Mouse (Mus musculus): ENCODE results near the gene Zfp319. TPM values are rescaled to one million over a fixed set of nuclear protein-coding genes. Genes with fewer than 3 reads are reported as not detected.

Gene Zfp319
- polyA plus RNA-seq, 1 experiment from 2014 or later = 0.97 TPM

DNA sequence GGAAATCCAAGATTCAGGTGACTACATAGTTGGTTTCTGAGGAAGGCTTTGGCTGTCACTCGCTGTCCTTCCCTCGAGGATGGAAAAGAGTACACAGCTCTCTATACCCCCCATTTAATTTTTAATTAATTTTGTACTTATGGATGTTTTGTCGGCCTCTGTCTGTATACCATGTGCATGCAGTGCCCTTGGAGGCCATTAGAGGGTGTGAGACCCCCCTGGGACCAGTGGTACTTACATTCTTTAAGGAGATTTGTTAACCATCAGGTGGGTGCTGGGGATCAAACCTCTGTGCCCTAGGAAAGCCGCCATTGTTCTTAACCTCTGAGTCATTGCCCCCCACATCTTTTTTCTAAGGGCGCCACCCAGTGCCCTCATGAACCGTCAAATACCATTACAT, 12.9 kb upstream of the Zfp319 start:
- no peak overlapping the region for H3K27ac ChIP-seq (ENCODE audit: low read depth)
- H3K4me1 ChIP-seq (ENCODE audit: insufficient read depth) = no peaks in the 10 kb centered on the region
- peaks cover 23% of the 10 kb centered on the region for H3K36me3 ChIP-seq (replicated peaks; ENCODE audit: insufficient read depth, low read length)
- peak; percentile 30; the same call in 1 of the 2 replicates for TF ChIP-seq CTCF (IDR thresholded peaks at IDR 0.05; ENCODE audit: low read depth)
- no peak for TF ChIP-seq EP300 (IDR thresholded peaks at IDR 0.05; ENCODE audit: low read depth)
- ATAC-seq (no peak), DNase-seq (no peak)
- 83% methylated on average over 6 of the region's 6 CpGs for WGBS (ENCODE audit: insufficient replicate concordance)
- no peak overlapping the region for H3K4me3 ChIP-seq (ENCODE audit: low read depth, low read length)
- no peak overlapping the region for H3K4me2 ChIP-seq (ENCODE audit: low read depth, low read length)
- no peaks in the 10 kb centered on the region for H3K9me3 ChIP-seq (ENCODE audit: low read length)
- H3K9ac ChIP-seq (replicated peaks) = no peak overlapping the region
- no peaks in the 10 kb centered on the region for H3K27me3 ChIP-seq (ENCODE audit: insufficient read depth, low read length)

DNA sequence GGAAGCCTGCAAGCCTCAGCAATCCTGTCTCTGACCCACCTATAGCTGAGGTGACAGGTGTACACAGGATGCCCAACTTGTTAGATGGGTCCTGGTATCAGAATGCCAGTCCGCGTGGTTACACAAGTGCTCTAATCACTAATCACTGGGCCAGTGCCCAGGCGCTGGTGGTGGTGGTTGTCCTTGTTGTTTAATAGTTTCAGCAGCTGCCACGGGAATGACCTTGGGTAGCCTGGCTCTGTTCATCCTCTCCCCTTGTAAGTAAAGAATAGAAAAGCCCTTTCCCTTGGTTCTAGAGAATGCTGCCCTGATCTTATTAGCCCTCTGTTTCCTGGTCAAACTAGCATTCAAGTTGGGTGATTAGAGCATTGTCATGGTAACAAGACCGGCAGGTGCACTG, 10.0 kb upstream of the Zfp319 start:
- Histone ChIP-seq H3K36me3 (replicated peaks; ENCODE audit: insufficient read depth, low read length) (peaks cover 36% of the 10 kb centered on the region), H3K9ac (replicated peaks) (no peak overlapping the region), H3K4me1 (ENCODE audit: insufficient read depth) (no peaks in the 10 kb centered on the region), H3K27ac (ENCODE audit: low read depth) (no peak overlapping the region), H3K27me3 (ENCODE audit: insufficient read depth, low read length) (no peaks in the 10 kb centered on the region), H3K4me2 (ENCODE audit: low read depth, low read length) (no peak overlapping the region), H3K9me3 (ENCODE audit: low read length) (no peaks in the 10 kb centered on the region), H3K4me3 (ENCODE audit: low read depth, low read length) (no peak overlapping the region)
- DNase-seq (no peak), ATAC-seq (no peak)
- TF ChIP-seq EP300 (IDR thresholded peaks at IDR 0.05; ENCODE audit: low read depth) = no peak
- TF ChIP-seq CTCF (IDR thresholded peaks at IDR 0.05; ENCODE audit: low read depth) = no peak
- WGBS (ENCODE audit: insufficient replicate concordance) = 82% methylated on average over 5 of the region's 5 CpGs

DNA sequence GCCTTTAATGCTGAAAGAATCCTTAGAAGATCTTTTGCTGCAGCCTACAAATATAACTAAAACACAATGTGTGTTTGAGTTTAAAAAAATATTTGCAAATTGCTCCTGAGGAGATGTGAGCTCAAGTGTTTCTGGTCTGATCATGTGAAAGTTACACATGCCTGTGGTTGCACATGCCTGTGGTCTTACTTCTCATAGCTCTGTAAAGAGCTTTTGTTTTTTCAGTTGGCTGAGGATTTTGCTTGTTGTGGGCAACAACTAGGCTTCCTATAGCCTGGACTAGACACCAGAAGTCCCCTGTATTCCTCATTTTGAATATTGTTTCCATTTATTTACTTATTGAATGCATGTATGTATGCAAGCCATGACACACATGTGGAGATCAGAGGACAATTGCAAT, 4.6 kb upstream of the Zfp319 start:
- H3K4me1 ChIP-seq (ENCODE audit: insufficient read depth) = peaks cover 8% of the 10 kb centered on the region
- H3K4me2 ChIP-seq (ENCODE audit: low read depth, low read length) = no peak overlapping the region
- TF ChIP-seq CTCF (IDR thresholded peaks at IDR 0.05; ENCODE audit: low read depth) = no peak
- TF ChIP-seq EP300 (IDR thresholded peaks at IDR 0.05; ENCODE audit: low read depth) = no peak
- no peaks in the 10 kb centered on the region for H3K27me3 ChIP-seq (ENCODE audit: insufficient read depth, low read length)
- DNase-seq (no peak), ATAC-seq (no peak)
- H3K27ac ChIP-seq (ENCODE audit: low read depth) = no peak overlapping the region
- H3K9me3 ChIP-seq (ENCODE audit: low read length) = no peaks in the 10 kb centered on the region
- H3K4me3 ChIP-seq (ENCODE audit: low read depth, low read length) = no peak overlapping the region
- peaks cover 14% of the 10 kb centered on the region; the same call in 1 of the 2 replicates for H3K36me3 ChIP-seq (replicated peaks; ENCODE audit: insufficient read depth, low read length)
- no peak overlapping the region for H3K9ac ChIP-seq (replicated peaks)

GRCm38 (mm10) chr8:95335706-95336105, 4.0 kb upstream of the Zfp319 start:
- DNase-seq (no peak), ATAC-seq (no peak)
- Histone ChIP-seq H3K4me1 (ENCODE audit: insufficient read depth) (peaks cover 14% of the 10 kb centered on the region), H3K27me3 (ENCODE audit: insufficient read depth, low read length) (no peaks in the 10 kb centered on the region), H3K4me2 (ENCODE audit: low read depth, low read length) (peak overlapping the region; percentile 13; the same call in 1 of the 2 replicates), H3K9ac (replicated peaks) (no peak overlapping the region), H3K4me3 (ENCODE audit: low read depth, low read length) (no peak overlapping the region), H3K27ac (ENCODE audit: low read depth) (no peak overlapping the region), H3K36me3 (replicated peaks; ENCODE audit: insufficient read depth, low read length) (peaks cover 14% of the 10 kb centered on the region; the same call in 1 of the 2 replicates), H3K9me3 (ENCODE audit: low read length) (no peaks in the 10 kb centered on the region)
- WGBS (ENCODE audit: insufficient replicate concordance) = 54% methylated on average over 1 of the region's 1 CpGs
- TF ChIP-seq EP300 (IDR thresholded peaks at IDR 0.05; ENCODE audit: low read depth) (no peak), CTCF (IDR thresholded peaks at IDR 0.05; ENCODE audit: low read depth) (no peak)

DNA sequence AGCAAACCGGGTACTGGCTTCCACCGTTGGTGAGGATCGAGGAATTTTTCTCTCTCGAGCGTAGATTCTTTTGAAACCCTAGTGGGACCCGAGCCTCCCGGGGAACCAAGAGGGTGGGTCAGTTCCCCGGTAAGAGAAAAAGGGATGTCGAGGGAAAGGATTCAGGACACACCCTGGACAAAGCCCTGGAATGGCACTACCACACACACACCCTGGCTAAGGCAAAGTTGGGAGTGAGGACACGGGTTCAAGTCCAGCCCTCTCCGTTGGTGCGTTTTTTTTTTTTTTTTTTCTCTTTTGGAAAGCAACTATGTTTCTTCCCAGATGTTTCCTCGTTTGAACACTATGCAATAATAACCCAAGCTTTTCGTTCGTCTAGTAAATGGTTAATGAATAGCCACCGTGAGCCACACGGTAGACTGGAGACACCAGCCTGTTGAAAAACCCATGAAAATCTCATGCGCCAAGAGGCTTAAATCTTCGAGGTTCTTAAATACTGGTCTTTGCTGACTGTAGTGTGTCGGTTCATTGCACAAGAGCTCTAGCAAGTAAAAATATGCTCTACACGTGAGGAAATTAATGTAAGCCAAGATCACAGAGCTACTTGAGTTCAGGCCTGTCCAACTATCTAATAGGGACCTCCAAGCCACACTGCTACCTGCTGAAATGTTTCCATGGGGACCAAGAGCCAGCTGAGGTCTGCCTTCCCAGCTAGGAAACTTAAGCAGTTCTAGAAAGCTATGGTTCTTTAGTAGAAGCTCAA, 868 bp upstream of the Zfp319 start:
- H3K4me1 ChIP-seq (ENCODE audit: insufficient read depth) = peaks cover 23% of the 10 kb centered on the region
- peak overlapping the region; percentile 98 for H3K27ac ChIP-seq (ENCODE audit: low read depth)
- no peak for ATAC-seq
- H3K36me3 ChIP-seq (replicated peaks; ENCODE audit: insufficient read depth, low read length) = peaks cover 21% of the 10 kb centered on the region
- H3K4me2 ChIP-seq (ENCODE audit: low read depth, low read length) = peak overlapping the region; percentile 85
- WGBS (ENCODE audit: insufficient replicate concordance) = 19% methylated on average over 21 of the region's 21 CpGs
- no peaks in the 10 kb centered on the region for H3K9me3 ChIP-seq (ENCODE audit: low read length)
- peak; percentile 4; the same call in 1 of the 2 replicates for TF ChIP-seq EP300 (IDR thresholded peaks at IDR 0.05; ENCODE audit: low read depth)
- no peak for TF ChIP-seq CTCF (IDR thresholded peaks at IDR 0.05; ENCODE audit: low read depth)
- H3K27me3 ChIP-seq (ENCODE audit: insufficient read depth, low read length) = no peaks in the 10 kb centered on the region
- no peak for DNase-seq
- H3K9ac ChIP-seq (replicated peaks) = peak overlapping the region; percentile 89
- H3K4me3 ChIP-seq (ENCODE audit: low read depth, low read length) = peak overlapping the region; percentile 70

- DNase-seq (no peak), ATAC-seq (peak; percentile 49)
- WGBS (ENCODE audit: insufficient replicate concordance) = under 1% methylated on average over 37 of the region's 38 CpGs
- Histone ChIP-seq H3K27me3 (ENCODE audit: insufficient read depth, low read length) (no peaks in the 10 kb centered on the region), H3K4me3 (ENCODE audit: low read depth, low read length) (peak overlapping the region; percentile 70), H3K4me2 (ENCODE audit: low read depth, low read length) (peak overlapping the region; percentile 85), H3K27ac (ENCODE audit: low read depth) (peak overlapping the region; percentile 98), H3K36me3 (replicated peaks; ENCODE audit: insufficient read depth, low read length) (peaks cover 31% of the 10 kb centered on the region), H3K9ac (replicated peaks) (peak overlapping the region; percentile 89), H3K9me3 (ENCODE audit: low read length) (no peaks in the 10 kb centered on the region), H3K4me1 (ENCODE audit: insufficient read depth) (peaks cover 23% of the 10 kb centered on the region)
- TF ChIP-seq CTCF (IDR thresholded peaks at IDR 0.05; ENCODE audit: low read depth) (peak; percentile 31), EP300 (IDR thresholded peaks at IDR 0.05; ENCODE audit: low read depth) (no peak)
Measured at GRCm38 (mm10) chr8:95331156-95331719, 512 bp downstream of the Zfp319 start.
